Mouse (Mus musculus) intestine, embryonic 15.5 days (tissue): ENCODE measurements around the gene Atp6v1e1. TPM values are rescaled to one million over a fixed set of nuclear protein-coding genes. Genes with fewer than 3 reads are reported as not detected.

Experiments
- ATAC-seq: fragments of 200-750 bp; cut with Nextera tagmentation; 2 replicates; pipeline ENCODE4 v1.8.0; 2017; ENCODE audit warnings: moderate TSS enrichment, moderate library complexity
- H3K27ac ChIP-seq: fragments of 300-500 bp; sonication (generic); 2 replicates; pipeline ENCODE4 v1.5.1; 2015; ENCODE audit warnings: mild to moderate bottlenecking, inconsistent platforms
- H3K27me3 ChIP-seq: fragments of 300-500 bp; sonication (generic); replicated peaks from 2 replicates; pipeline ENCODE4 v1.6.1; 2015; ENCODE audit warnings: inconsistent platforms
- H3K36me3 ChIP-seq: fragments of 300-500 bp; sonication (generic); 2 replicates; pipeline ENCODE4 v1.6.1; 2015; ENCODE audit warnings: inconsistent platforms
- H3K4me1 ChIP-seq: fragments of 300-500 bp; sonication (generic); replicated peaks from 2 replicates; pipeline ENCODE4 v1.6.1; 2015; ENCODE audit warnings: inconsistent platforms
- H3K4me2 ChIP-seq: fragments of 300-500 bp; sonication (generic); replicated peaks from 2 replicates; pipeline ENCODE4 v1.6.1; 2015; ENCODE audit warnings: mild to moderate bottlenecking, inconsistent platforms
- H3K4me3 ChIP-seq: fragments of 300-500 bp; sonication (generic); replicated peaks from 2 replicates; pipeline ENCODE4 v1.5.1; 2015; ENCODE audit warnings: inconsistent platforms
- H3K9ac ChIP-seq: fragments of 300-500 bp; sonication (generic); 2 replicates; pipeline ENCODE4 v1.6.1; 2015; ENCODE audit warnings: inconsistent platforms
- H3K9me3 ChIP-seq: fragments of 300-500 bp; sonication (generic); 2 replicates; pipeline ENCODE4 v1.6.1; 2016; ENCODE audit warnings: inconsistent platforms
- WGBS: fragments of 180-500 bp; shearing (Covaris S2); methylation state at CpG from one replicate; pipeline ENCODE4 v1.1.7; 2015; 5-methylcytosine and 5-hydroxymethylcytosine counted together
- polyA plus RNA-seq: library from polyadenylated mRNA; unstranded; fragments of >200 nt; fragmentation: Nextera tagmentation; extraction: Ambion mirVana; gene quantifications from 2 replicates; pipeline ENCODE4 v1.2.1, GENCODE M21; 2015

Atp6v1e1 gene
- polyA plus RNA-seq, 1 experiment from 2014 or later, result 155 TPM

- Histone ChIP-seq H3K9ac (no peak overlapping the region), H3K4me1 (no peaks in the 10 kb centered on the region), H3K36me3 (no peaks in the 10 kb centered on the region), H3K27me3 (no peaks in the 10 kb centered on the region), H3K27ac (no peak overlapping the region), H3K4me2 (no peak overlapping the region), H3K4me3 (no peak overlapping the region), H3K9me3 (no peaks in the 10 kb centered on the region)
- ATAC-seq, result no peak
- WGBS, result 66% methylated on average over 7 of the region's 7 CpGs
Observed at GRCm38 (mm10) chr6:120784351-120784750, 38.2 kb downstream of the Atp6v1e1 start.

GRCm38 (mm10) chr6:120782948-120783347 lies 39.6 kb downstream of the Atp6v1e1 start:
- no peak overlapping the region for H3K9ac ChIP-seq
- no peaks in the 10 kb centered on the region for H3K27me3 ChIP-seq
- ATAC-seq, result no peak
- H3K27ac ChIP-seq, result no peak overlapping the region
- H3K4me2 ChIP-seq, result no peak overlapping the region
- no peak overlapping the region for H3K4me3 ChIP-seq
- no peaks in the 10 kb centered on the region for H3K36me3 ChIP-seq
- WGBS, result 86% methylated on average over 2 of the region's 2 CpGs
- H3K9me3 ChIP-seq, result no peaks in the 10 kb centered on the region
- no peaks in the 10 kb centered on the region for H3K4me1 ChIP-seq

DNA sequence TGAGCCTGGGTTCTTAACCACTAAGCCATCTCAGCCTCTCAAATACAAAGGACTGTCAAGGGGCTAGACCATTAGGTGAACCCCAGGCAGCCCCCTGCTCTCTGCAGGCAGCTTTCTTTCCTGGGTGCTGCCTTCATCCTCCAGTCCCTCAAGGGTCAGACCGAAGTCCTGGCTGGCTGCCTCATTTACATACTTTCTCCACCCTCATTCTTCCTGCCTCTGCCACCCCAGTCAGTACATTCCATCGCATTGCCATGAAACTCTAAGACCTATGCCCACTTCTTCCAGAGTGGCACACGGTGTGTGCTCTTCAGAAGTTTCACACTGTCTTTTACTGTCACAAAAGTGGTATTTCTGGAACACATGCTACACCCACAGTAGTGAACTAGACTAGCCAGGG lies 44.4 kb downstream of the Atp6v1e1 start:
- no peaks in the 10 kb centered on the region for H3K27me3 ChIP-seq
- no peaks in the 10 kb centered on the region for H3K36me3 ChIP-seq
- H3K4me2 ChIP-seq, result no peak overlapping the region
- no peak overlapping the region for H3K9ac ChIP-seq
- no peak for ATAC-seq
- no peak overlapping the region for H3K4me3 ChIP-seq
- no peaks in the 10 kb centered on the region for H3K9me3 ChIP-seq
- no peaks in the 10 kb centered on the region for H3K4me1 ChIP-seq
- H3K27ac ChIP-seq, result no peak overlapping the region
- WGBS, result 56% methylated on average over 3 of the region's 3 CpGs

DNA sequence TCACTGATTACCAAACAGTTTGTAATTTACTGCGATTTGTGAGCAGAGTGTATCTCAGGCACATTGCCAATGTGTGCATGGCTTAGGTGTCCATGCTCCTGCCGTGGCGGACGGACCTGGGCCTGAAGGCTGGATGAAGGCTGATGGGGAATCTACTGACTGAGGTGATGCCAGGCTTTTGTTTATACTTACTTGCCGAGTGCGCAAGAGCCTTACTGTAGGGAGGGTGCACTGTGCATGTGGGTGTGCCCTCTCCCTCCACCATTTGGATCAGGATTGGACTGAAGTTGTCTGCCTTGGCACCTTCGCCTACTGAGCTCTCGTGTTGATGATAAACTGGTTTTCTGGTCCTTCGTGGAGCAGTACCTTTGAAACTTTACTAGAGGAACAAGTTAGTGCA lies 45.1 kb downstream of the Atp6v1e1 start:
- Histone ChIP-seq H3K27ac (no peak overlapping the region), H3K4me3 (no peak overlapping the region), H3K4me2 (no peak overlapping the region), H3K9ac (no peak overlapping the region), H3K36me3 (no peaks in the 10 kb centered on the region), H3K4me1 (no peaks in the 10 kb centered on the region), H3K27me3 (no peaks in the 10 kb centered on the region), H3K9me3 (no peaks in the 10 kb centered on the region)
- ATAC-seq, result no peak
- 73% methylated on average over 9 of the region's 9 CpGs for WGBS

DNA sequence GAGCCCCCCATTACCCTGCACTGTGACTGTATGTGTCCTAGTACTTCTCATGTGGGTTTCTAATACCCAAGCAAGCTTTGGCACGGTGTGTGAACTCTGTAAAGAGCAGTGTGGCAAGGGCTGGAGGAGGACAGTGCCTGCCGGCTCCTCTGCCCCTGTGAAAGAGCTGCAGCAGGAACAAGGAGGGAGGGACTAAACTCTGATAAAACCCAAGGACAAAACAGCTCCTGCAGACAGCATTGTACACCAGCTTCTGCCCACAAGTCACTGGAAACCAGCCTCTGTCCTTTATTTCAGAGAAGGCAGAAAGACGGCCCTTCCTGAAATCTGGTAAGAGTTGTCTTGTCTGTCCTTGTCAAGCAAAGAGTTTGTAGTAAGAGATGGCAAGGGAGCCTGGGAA lies 46.3 kb downstream of the Atp6v1e1 start:
- no peak overlapping the region for H3K4me2 ChIP-seq
- H3K4me1 ChIP-seq, result no peaks in the 10 kb centered on the region
- no peaks in the 10 kb centered on the region for H3K9me3 ChIP-seq
- H3K4me3 ChIP-seq, result no peak overlapping the region
- no peaks in the 10 kb centered on the region for H3K36me3 ChIP-seq
- 83% methylated on average over 3 of the region's 3 CpGs for WGBS
- no peak overlapping the region for H3K27ac ChIP-seq
- H3K27me3 ChIP-seq, result no peaks in the 10 kb centered on the region
- no peak for ATAC-seq
- no peak overlapping the region for H3K9ac ChIP-seq

DNA sequence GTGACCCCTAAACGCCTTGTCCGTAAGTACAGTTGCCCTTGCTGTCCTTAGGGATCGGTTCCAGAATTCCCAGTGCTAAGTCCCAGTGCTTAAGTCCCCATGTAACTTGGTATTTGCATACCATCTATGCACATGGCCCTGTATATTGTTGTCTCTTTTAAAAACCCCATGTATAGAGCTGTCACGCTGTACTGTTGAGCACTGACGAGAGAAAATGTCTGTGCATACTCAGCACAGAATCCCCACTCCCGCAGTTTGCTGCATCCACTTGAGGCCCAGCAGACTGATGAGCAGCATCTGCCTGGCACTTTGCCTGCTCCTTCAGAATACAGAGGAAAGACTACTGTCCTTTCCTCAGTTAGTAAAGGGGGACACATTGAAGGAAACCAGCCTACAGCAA lies 48.8 kb downstream of the Atp6v1e1 start:
- 67% methylated on average over 6 of the region's 6 CpGs for WGBS
- Histone ChIP-seq H3K4me3 (no peak overlapping the region), H3K9me3 (no peaks in the 10 kb centered on the region), H3K9ac (no peak overlapping the region), H3K4me2 (no peak overlapping the region), H3K36me3 (no peaks in the 10 kb centered on the region), H3K27ac (no peak overlapping the region), H3K4me1 (no peaks in the 10 kb centered on the region), H3K27me3 (no peaks in the 10 kb centered on the region)
- ATAC-seq, result no peak

- Histone ChIP-seq H3K4me1 (no peaks in the 10 kb centered on the region), H3K9ac (no peak within 1 kb of the TSS), H3K9me3 (no peaks in the 10 kb centered on the region), H3K27me3 (no peaks in the 10 kb centered on the region), H3K27ac (no peak within 1 kb of the TSS), H3K4me3 (no peak within 1 kb of the TSS), H3K4me2 (no peak within 1 kb of the TSS), H3K36me3 (no peaks in the 10 kb centered on the region)
- 70% methylated on average over 5 of the region's 5 CpGs for WGBS
- ATAC-seq, result no peak
Observed at GRCm38 (mm10) chr6:120773149-120773628, 49.4 kb downstream of the Atp6v1e1 start, which contains the start of gene Slc25a18. Gene Slc25a18 (plus strand): TSS chr6:120773578.

DNA sequence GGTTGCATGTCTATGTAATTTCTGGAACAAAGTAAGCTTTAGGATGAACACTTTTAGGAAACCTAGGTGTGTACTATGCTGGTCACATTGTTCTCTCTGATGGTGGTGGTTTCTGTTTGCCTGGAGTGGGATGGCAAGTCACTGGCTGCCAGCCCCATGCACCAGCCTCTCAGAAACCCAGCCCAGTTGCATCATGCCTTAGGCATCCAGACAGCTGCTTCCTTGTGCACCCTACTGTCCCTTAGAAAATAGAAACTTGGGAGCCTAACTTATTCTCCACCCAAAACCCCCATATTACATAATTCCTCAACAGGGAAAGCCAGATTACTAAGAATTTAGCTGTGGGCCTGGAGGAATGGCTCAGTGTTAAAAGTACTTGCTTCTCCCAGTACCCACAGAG lies 50.6 kb downstream of the Atp6v1e1 start:
- Histone ChIP-seq H3K9ac (no peak overlapping the region), H3K9me3 (no peaks in the 10 kb centered on the region), H3K36me3 (no peaks in the 10 kb centered on the region), H3K4me3 (no peak overlapping the region), H3K27ac (no peak overlapping the region), H3K4me2 (no peak overlapping the region), H3K4me1 (no peaks in the 10 kb centered on the region), H3K27me3 (no peaks in the 10 kb centered on the region)
- no peak for ATAC-seq

GRCm38 (mm10) chr6:120771366-120771765 lies 51.2 kb downstream of the Atp6v1e1 start:
- Histone ChIP-seq H3K36me3 (no peaks in the 10 kb centered on the region), H3K4me1 (no peaks in the 10 kb centered on the region), H3K9ac (no peak overlapping the region), H3K27me3 (no peaks in the 10 kb centered on the region), H3K4me3 (no peak overlapping the region), H3K4me2 (no peak overlapping the region), H3K9me3 (no peaks in the 10 kb centered on the region), H3K27ac (no peak overlapping the region)
- no peak for ATAC-seq
- WGBS, result 75% methylated on average over 1 of the region's 1 CpGs

GRCm38 (mm10) chr6:120769972-120770371 lies 52.6 kb downstream of the Atp6v1e1 start:
- no peak overlapping the region for H3K4me3 ChIP-seq
- H3K27me3 ChIP-seq, result no peaks in the 10 kb centered on the region
- no peak overlapping the region for H3K9ac ChIP-seq
- no peaks in the 10 kb centered on the region for H3K36me3 ChIP-seq
- 94% methylated on average over 1 of the region's 1 CpGs for WGBS
- no peaks in the 10 kb centered on the region for H3K9me3 ChIP-seq
- no peak for ATAC-seq
- no peak overlapping the region for H3K27ac ChIP-seq
- H3K4me2 ChIP-seq, result no peak overlapping the region
- H3K4me1 ChIP-seq, result no peaks in the 10 kb centered on the region

DNA sequence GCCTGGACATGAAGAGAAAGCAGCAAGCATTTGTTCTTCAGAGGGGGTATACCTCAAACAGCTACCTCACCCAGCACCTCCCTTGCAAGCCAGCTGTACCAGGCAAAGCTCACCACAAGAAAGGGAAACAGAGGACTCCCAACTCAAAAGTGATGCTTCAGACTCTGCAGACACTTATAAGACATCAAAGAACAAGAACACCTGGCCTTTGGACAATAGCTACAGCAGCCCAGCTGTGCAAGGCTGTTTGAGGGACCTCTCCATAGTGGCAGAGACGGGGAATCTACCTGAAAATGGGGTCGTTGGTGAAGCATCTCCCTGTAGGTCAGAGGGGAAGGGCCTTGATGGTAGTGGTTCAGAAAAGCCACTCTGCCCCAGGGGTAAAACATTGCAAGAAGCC lies 61.4 kb downstream of the Atp6v1e1 start:
- Histone ChIP-seq H3K27me3 (no peaks in the 10 kb centered on the region), H3K4me1 (no peaks in the 10 kb centered on the region), H3K27ac (no peak overlapping the region), H3K36me3 (no peaks in the 10 kb centered on the region), H3K4me3 (no peak overlapping the region), H3K9me3 (no peaks in the 10 kb centered on the region), H3K9ac (no peak overlapping the region), H3K4me2 (no peak overlapping the region)
- WGBS, result 83% methylated on average over 2 of the region's 2 CpGs
- ATAC-seq, result no peak

DNA sequence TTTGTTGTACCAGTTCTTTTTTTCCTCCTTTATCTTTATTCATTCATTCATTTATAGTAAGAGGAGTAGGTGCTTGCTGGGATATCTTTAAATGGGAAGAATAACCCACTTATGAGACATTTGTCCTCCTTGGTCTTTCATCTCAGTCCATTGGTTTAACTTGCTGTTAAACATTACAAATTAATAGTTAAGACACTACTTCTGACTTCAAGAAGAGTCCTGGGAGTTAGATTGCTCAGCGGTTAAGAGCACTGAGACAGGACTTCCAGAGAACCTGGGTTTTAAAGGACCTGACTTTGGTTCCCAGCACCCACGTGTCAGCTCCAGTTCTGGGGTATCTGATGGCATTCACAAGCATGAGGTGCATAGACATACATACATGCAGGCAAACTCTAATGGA lies 76.2 kb downstream of the Atp6v1e1 start:
- Histone ChIP-seq H3K27me3 (no peaks in the 10 kb centered on the region), H3K4me2 (no peak overlapping the region), H3K4me1 (no peaks in the 10 kb centered on the region), H3K36me3 (no peaks in the 10 kb centered on the region), H3K4me3 (no peak overlapping the region), H3K9ac (no peak overlapping the region), H3K27ac (no peak overlapping the region), H3K9me3 (no peaks in the 10 kb centered on the region)
- 83% methylated on average over 2 of the region's 2 CpGs for WGBS
- ATAC-seq, result no peak
